Mouse (Mus musculus) intestine, embryonic 14.5 days (tissue): ENCODE data around the gene C3ar1. TPM values are rescaled to one million over a fixed set of nuclear protein-coding genes. Genes with fewer than 3 reads are reported as not detected.
A peak's percentile ranks its signal among the peaks of the same experiment; 100 is the strongest.

Source experiments
- ATAC-seq: fragments of 200-750 bp; cut with Nextera tagmentation; replicated peaks from 2 replicates; pipeline ENCODE4 v1.8.0; 2017; ENCODE audit warnings: low read depth, moderate number of reproducible peaks, moderate TSS enrichment, moderate library complexity; ENCODE audit not compliant: low FRiP score, low TSS enrichment
- DNase-seq: peaks from one replicate; pipeline ENCODE4 v3.0.0-alpha.2; 2018; ENCODE audit warnings: low spot score
- H3K27ac ChIP-seq: fragments of 300-500 bp; sonication (generic); 2 replicates; pipeline ENCODE4 v1.5.1; 2014; ENCODE audit warnings: low read depth, mild to moderate bottlenecking, control low read depth
- H3K27me3 ChIP-seq: fragments of 300-500 bp; sonication (generic); replicated peaks from 2 replicates; pipeline ENCODE4 v1.6.1; 2014; ENCODE audit warnings: low read length, control low read depth; ENCODE audit not compliant: control insufficient read depth, insufficient read depth
- H3K36me3 ChIP-seq: fragments of 300-500 bp; sonication (generic); 2 replicates; pipeline ENCODE4 v1.6.1; 2014; ENCODE audit warnings: low read length, control low read depth; ENCODE audit not compliant: control insufficient read depth, insufficient read depth
- H3K4me1 ChIP-seq: fragments of 300-500 bp; sonication (generic); replicated peaks from 2 replicates; pipeline ENCODE4 v1.6.1; 2014; ENCODE audit warnings: low read length, control low read depth, mixed read lengths; ENCODE audit not compliant: control insufficient read depth, insufficient read depth
- H3K4me2 ChIP-seq: fragments of 300-500 bp; sonication (generic); 2 replicates; pipeline ENCODE4 v1.6.1; 2014; ENCODE audit warnings: low read length
- H3K4me3 ChIP-seq: fragments of 300-500 bp; sonication (generic); 2 replicates; pipeline ENCODE4 v1.5.1; 2014; ENCODE audit warnings: low read depth, low read length, control low read depth, mixed read lengths
- H3K9ac ChIP-seq: fragments of 300-500 bp; sonication (generic); 2 replicates; pipeline ENCODE4 v1.6.1; 2014; ENCODE audit warnings: mild to moderate bottlenecking, low read length
- H3K9me3 ChIP-seq: fragments of 300-500 bp; sonication (generic); 2 replicates; pipeline ENCODE4 v1.6.1; 2016; ENCODE audit warnings: low read length, control low read depth; ENCODE audit not compliant: control insufficient read depth
- WGBS: fragments of 180-500 bp; shearing (Covaris S2); extraction: QIAGEN DNeasy Blood & Tissue Kit; methylation state at CpG from one replicate; pipeline ENCODE4 v1.1.7; 2014; 5-methylcytosine and 5-hydroxymethylcytosine counted together
- polyA plus RNA-seq: library from polyadenylated mRNA; unstranded; fragments of >200 nt; fragmentation: Nextera tagmentation; extraction: Ambion mirVana; gene quantifications from 2 replicates; pipeline ENCODE4 v1.2.1, GENCODE M21; 2014

The C3ar1 gene
- polyA plus RNA-seq, 1 experiment from 2014 or later = 1.9 TPM

DNA sequence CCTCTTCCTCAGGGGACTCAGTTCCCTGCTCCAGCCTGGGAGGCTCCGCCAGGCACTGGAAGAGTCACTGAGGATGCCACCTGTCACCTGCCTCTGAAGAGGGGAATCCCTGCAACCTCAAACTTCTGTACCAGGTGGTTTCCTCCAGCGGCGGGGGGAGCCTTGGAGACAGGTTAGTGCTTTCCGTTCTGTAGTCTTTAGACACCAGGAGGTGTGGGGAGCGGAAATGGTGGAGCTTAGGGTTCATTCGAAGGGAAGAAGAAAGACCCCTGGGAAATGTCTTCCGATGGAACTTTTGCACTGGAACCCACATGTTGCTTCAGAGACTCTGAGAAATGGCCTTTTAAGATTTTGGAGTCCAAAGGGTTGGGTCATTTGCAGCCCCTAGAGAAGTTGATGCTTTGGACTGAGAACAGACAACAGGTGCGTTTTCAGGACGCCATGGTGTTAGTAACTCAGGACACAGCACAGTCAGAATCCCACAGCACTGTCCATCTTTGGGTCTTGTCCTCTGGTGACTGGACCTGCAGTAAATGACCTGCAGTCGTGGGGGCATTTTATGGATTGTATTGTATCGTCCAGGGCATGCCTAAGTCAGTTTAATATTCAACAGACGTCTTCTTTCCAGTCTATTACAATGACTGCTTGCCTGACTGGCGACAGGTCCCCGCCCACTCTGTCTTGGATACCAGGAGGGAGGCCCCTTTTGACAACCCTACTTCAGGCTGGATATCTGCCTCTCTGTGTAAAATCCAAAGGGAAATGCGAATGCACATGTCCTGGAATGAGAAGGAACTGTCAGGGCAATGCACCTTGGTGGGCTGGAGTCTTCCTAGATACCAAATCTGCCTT is 34.9 kb downstream of the C3ar1 start:
- Histone ChIP-seq H3K4me1 (peaks cover 22% of the 10 kb centered on the region), H3K4me3 (peak overlapping the region; percentile 78), H3K27me3 (no peaks in the 10 kb centered on the region), H3K9me3 (no peaks in the 10 kb centered on the region), H3K4me2 (peak overlapping the region; percentile 79), H3K27ac (no peak overlapping the region), H3K9ac (no peak overlapping the region), H3K36me3 (no peaks in the 10 kb centered on the region)
- WGBS = 29% methylated on average over 15 of the region's 15 CpGs
- ATAC-seq (no peak; the same call in 1 of the 2 replicates), DNase-seq (peak; percentile 60)

DNA sequence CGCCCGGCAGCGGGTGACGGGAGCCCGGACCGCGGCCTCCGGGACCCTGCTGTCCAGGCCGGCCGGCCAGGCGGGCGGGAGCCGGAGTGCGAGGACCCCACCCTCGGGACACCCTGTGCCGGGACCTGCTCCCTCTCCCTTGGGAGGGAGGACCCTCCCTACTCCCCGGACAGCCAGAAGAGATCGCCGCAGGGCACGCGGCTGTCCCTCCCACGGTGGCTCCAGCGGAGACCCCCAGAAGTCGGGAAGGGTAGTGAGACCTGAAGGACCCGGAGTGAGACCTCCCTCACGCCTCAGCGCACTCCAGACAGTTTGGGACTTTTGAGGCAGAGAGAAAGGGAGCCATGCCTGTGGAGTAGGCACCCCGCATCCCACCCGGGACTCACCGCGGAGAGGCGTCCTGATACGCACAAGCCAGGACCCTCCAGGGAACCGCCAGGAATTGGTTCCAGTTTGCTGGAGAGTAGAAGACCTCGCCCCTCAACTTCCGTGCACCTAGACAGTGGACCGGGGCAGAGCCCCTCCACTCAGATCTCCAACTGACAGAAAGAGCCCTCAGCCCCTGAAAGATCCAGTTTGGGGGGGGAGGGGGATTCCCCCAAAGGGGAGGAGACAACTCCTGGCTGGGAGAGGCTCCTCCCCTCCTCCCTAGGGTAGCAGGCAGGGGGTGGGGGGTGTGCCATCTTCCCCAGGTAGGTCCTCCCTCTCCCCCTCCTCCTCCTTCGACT is 35.7 kb downstream of the C3ar1 start:
- Histone ChIP-seq H3K27me3 (no peaks in the 10 kb centered on the region), H3K36me3 (no peaks in the 10 kb centered on the region), H3K4me1 (peaks cover 15% of the 10 kb centered on the region), H3K4me2 (peak overlapping the region; percentile 79), H3K9ac (peak overlapping the region; percentile 83), H3K4me3 (peak overlapping the region; percentile 78), H3K27ac (peak overlapping the region; percentile 76), H3K9me3 (no peaks in the 10 kb centered on the region)
- ATAC-seq (peak; percentile 73), DNase-seq (peak; percentile 84)
- WGBS = under 1% methylated on average over 36 of the region's 38 CpGs

DNA sequence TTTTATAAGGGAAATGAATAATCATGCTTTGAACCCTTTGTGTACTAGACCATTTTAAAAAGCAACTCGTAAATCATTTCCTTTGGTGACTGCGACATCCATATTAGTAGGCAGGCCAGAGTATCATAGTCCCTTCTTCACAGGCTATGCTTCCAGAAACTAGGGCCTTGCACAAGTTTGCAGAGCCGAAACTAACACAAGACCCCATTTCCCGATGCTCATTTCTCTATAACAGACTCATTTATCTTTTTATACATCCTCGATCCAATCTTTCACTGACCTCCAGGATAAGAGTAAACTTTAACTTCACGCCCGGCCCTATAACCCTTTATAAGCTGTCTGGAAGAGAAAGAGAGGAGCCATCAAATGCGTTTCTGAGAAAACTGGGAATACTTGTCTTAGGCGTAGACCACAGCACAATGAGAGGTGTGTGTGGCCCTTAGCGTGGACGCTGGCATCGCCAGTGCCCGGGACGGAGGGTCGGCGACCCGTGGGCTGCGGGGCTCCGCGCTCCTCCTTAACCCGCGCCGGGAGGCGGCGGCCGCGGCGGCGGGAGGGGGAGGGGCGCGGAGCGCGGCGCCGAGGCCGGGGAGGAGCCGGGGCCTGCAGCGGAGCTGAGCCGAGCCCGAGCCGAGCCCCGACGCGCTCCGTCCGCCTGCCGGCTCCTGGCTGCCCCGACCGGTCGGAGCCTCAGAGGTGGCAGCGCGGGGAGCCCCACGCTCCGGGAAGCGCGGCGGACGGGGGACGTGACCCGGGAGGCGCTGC is 36.5 kb downstream of the C3ar1 start, which contains the start of gene Foxj2:
Foxj2 (plus strand) TSS at position 609 of the 765 bp plus-strand sequence.
- Histone ChIP-seq H3K27ac (peak within 1 kb of the TSS; percentile 76), H3K36me3 (no peaks in the 10 kb centered on the region), H3K4me1 (peaks cover 14% of the 10 kb centered on the region), H3K4me2 (peak within 1 kb of the TSS; percentile 79), H3K4me3 (peak within 1 kb of the TSS; percentile 78), H3K27me3 (no peaks in the 10 kb centered on the region), H3K9me3 (no peaks in the 10 kb centered on the region), H3K9ac (peak within 1 kb of the TSS; percentile 83)
- 1% methylated on average over 52 of the region's 61 CpGs for WGBS
- no peak for DNase-seq
- ATAC-seq = peak; percentile 81

DNA sequence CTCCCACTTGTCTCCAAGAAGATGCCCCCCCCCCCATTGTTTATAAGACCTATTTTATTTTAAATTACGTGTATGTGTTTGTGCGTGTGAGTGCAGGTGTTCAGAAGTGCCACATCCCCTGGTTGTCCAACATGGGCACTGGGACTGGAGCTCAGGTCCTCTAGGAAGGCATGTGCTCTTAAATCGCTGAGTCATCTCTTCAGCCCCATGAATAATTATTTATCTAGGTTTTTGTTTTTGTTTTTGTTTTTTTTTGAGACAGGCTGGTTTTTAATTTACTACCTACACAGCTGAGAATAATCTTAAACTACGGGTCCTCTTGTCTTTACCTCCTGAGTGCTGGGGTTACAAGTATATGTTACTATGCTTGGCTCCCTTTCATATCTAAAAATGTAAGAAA is 42.3 kb downstream of the C3ar1 start:
- H3K4me3 ChIP-seq = no peak overlapping the region
- ATAC-seq = no peak
- H3K27ac ChIP-seq = no peak overlapping the region
- H3K9ac ChIP-seq = no peak overlapping the region
- no peak for DNase-seq
- no peak overlapping the region for H3K4me2 ChIP-seq
- WGBS = 90% methylated on average over 4 of the region's 4 CpGs
- peaks cover 5% of the 10 kb centered on the region; the same call in 1 of the 2 replicates for H3K4me1 ChIP-seq
- no peaks in the 10 kb centered on the region for H3K27me3 ChIP-seq
- H3K36me3 ChIP-seq = no peaks in the 10 kb centered on the region
- no peaks in the 10 kb centered on the region for H3K9me3 ChIP-seq

DNA sequence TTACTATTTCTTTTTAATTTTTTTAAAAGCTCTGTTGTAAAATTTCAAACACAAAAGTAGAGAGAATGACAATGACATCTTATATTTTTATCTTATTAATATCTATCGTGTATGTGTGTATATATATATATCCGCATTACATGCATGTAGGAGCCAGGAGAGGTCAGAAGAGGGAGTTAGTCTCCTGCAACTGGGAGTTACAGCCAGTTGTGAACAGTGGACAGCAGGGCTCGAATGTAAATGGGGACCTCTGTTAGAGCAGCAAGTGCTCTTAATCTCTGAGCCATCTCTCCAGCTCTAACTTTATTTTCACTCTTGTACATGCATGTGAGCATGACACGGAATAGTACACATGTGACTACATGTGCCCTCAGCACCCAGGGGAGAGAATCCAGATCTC is 43.2 kb downstream of the C3ar1 start:
- 91% methylated on average over 4 of the region's 4 CpGs for WGBS
- Histone ChIP-seq H3K36me3 (no peaks in the 10 kb centered on the region), H3K9ac (no peak overlapping the region), H3K9me3 (no peaks in the 10 kb centered on the region), H3K4me3 (no peak overlapping the region), H3K4me1 (peaks cover 5% of the 10 kb centered on the region; the same call in 1 of the 2 replicates), H3K27me3 (no peaks in the 10 kb centered on the region), H3K27ac (no peak overlapping the region), H3K4me2 (no peak overlapping the region)
- DNase-seq (no peak), ATAC-seq (no peak)

DNA sequence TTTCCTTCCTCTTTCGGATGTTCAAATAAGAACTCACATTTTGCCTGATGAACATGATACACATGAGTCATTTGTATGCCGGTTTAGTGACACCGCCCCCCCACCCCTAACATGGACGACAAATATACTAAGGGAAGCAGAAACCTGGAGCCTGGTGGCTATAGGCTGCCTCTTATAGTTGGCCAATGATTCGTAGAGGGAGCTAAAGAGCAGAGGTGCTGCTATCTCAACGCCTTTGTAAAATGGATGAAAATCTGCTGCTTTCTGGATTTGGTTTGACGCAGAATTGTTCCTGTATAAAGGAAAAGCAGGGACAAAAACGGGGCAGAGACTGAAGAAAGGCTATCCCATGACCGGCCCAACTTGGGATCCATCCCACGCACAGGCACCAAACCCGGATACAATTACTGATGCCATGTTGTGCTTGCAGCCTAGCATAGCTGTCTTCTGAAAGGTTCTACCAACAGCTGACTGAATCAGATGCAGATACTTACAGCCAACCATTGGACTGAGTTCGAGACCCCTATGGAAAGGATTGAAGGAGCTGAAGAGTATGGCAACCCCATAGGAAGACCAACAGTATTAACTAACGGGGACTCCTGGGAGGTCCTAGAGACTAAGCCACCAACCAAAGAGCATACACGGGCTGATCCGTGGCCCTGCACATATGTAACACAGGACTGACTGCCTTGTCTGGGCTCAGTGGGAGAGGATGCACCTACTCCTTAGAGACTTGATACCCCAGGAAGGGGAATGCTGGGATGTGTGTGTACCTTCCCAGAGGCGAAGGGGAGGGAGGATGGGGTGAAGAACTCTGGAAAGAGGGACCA is 44.0 kb downstream of the C3ar1 start:
- Histone ChIP-seq H3K27me3 (no peaks in the 10 kb centered on the region), H3K9ac (peak overlapping the region; percentile 71), H3K4me3 (peak overlapping the region; percentile 59), H3K4me1 (peaks cover 5% of the 10 kb centered on the region; the same call in 1 of the 2 replicates), H3K27ac (peak overlapping the region; percentile 100), H3K36me3 (no peaks in the 10 kb centered on the region), H3K4me2 (peak overlapping the region; percentile 53), H3K9me3 (no peaks in the 10 kb centered on the region)
- DNase-seq = peak; percentile 72
- 27% methylated on average over 16 of the region's 16 CpGs for WGBS
- peak; percentile 44; the same call in 1 of the 2 replicates for ATAC-seq

DNA sequence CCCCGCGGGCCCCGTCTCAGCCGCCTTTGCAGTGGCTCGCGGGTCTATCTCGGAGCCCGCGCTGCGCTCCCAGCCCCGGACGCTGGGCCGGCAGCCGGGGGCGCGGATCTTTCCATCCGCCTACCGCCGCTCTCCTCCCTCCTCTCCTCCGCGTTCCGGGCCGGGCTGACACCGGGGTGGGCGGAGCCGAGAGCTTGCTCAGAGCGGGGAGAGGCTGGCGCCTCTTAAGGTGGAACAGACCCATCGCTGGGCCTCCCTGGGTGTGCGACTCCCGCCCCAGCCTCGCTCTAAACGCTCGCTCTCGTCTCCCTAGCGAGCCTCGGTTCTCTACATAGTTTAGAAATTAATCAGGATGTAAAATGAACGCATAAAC is 44.7 kb downstream of the C3ar1 start:
- no peaks in the 10 kb centered on the region for H3K9me3 ChIP-seq
- DNase-seq = peak; percentile 91
- WGBS = under 1% methylated on average over 32 of the region's 38 CpGs
- H3K36me3 ChIP-seq = no peaks in the 10 kb centered on the region
- peak overlapping the region; percentile 71 for H3K9ac ChIP-seq
- peaks cover 5% of the 10 kb centered on the region; the same call in 1 of the 2 replicates for H3K4me1 ChIP-seq
- no peaks in the 10 kb centered on the region for H3K27me3 ChIP-seq
- H3K27ac ChIP-seq = peak overlapping the region; percentile 100
- peak; percentile 96 for ATAC-seq
- H3K4me2 ChIP-seq = peak overlapping the region; percentile 53
- peak overlapping the region; percentile 59 for H3K4me3 ChIP-seq
